Mouse (Mus musculus) urinary bladder, adult 18-20 months (tissue): Measurements from ENCODE around the gene Nfix.

Experiments used
- DNase-seq, 2 experiments: peaks; one replicate each; pipeline ENCODE4 v3.0.0; 2022; ENCODE audit warnings: low spot score in 2 of 2, mixed read lengths in 2 of 2

Gene Nfix

GRCm38 (mm10) chr8:84738715-84739400 lies 61.3 kb downstream of the Nfix start:
- DNase-seq: no peak

DNA sequence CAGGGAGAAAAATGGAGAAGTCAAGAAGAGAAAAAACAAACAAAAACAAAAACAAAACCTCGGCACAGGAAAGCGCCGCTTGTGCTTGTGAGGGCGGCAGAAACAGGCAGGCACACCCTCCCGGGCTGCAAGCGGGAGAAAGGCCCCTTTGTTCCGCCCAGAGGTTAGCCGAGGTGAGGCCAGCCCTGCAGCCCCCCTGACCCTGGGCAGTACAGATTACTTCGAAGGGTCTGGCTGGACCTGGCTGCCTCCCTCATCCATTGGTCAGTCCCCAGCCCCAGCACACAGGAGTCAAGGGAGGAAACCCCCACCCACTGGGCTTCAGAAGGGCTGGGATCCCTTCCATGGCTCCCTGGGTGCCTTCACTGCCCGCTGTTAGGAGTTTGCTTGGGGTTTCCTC lies 61.9 kb downstream of the Nfix start:
- no peak for DNase-seq

DNA sequence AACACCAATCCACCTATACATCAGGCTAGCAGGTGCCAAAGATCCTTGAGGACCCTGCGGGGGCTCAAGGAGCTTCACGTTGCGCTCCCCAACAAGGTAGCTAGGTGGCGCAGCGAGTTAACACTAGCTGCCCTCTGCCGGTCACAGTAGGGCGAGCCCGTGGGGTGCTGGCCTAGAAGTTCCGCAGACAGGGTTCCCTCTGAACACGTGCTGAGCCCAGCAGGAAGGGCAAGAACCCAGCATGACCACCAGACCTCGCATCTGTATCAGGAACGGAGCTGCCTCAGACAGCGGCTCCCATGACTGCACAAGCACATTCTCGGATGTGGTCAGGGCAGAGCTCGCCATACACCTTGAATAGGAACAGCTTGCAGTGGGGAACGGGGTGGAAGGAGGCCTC lies 62.5 kb downstream of the Nfix start:
- DNase-seq: peak; percentile 58 to 72

GRCm38 (mm10) chr8:84736521-84736920 lies 63.6 kb downstream of the Nfix start:
- DNase-seq: no peak

DNA sequence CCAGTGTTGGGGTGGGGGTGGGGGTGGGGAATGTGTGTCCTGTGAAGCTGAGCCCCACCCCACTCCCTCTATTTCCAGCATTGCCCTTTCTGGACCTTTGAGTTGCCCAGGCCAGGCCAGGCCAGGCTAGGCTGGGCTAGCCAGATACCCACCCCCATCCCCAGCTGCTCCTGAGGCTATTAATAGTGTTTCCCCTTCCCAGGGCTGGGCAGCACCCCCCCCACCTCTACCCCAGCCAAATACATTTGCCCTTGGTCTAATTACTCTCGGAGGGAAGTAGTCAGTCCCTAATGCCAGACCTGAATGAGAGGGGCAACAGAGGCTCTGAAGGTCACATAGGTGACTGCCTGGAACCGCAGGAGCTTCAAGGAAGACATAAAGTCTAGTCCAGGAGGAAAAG lies 64.5 kb downstream of the Nfix start:
- no peak for DNase-seq

DNA sequence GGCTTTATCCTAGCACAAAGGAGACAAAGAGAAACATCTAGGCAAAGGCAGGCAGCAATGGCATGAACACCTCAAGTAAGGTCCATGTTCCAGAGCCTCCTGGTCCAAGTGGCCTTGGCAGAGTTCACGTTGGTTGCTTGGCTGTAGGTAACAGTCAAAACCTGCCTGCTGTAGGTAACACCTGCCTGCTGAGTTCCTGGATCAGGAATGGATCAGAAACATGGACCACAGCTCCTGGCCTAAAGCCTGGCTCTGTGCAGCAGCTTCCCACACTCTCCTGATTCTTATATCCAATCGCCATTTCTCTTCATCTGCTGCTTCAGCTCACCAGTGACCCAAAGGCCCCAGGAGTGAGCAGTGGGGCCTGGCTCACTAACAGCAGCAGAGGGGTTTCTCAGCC lies 65.5 kb downstream of the Nfix start:
- no peak for DNase-seq

GRCm38 (mm10) chr8:84733959-84734358 lies 66.2 kb downstream of the Nfix start:
- DNase-seq: no peak

DNA sequence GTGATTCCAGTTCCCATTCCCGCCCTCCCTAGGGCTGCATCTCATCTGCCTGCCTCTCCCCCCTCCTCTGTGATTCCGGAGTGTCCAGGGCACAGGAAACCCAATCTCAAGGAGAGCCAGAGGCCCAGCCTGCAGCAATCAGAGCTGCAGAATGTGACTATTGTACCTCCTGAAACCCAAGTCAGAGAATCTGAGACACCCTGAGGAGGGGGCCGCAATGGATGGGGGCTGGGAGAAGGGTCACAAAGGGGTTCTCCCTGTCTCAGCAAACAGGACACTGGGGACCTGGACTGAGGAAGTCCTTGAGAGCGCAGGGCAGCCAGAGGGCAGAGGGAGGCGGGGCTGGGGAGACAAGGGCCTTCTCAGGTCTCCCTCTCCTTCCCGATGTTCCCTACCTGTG lies 67.1 kb downstream of the Nfix start:
- DNase-seq: no peak

DNA sequence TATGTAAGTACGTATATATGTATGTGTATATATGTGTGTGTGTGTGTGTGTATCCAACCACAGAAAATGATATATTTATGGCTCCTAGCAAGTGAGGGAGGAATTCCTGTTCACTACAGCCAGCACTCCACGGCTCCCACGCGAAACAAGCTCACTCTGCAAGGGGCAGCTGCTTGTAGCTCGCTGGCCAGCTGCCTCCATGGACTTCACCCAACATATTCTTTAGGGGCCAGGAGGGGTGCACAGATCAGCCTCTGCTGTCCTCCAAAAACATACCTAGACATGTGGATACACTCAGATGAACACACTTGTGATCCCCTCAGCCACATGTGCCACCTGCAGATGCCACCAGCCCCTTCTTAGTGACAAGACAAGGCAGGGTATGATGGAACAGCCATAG lies 67.6 kb downstream of the Nfix start:
- DNase-seq: no peak

- no peak for DNase-seq
Measured at GRCm38 (mm10) chr8:84731371-84732177, 68.6 kb downstream of the Nfix start.

GRCm38 (mm10) chr8:84730541-84731370 lies 69.4 kb downstream of the Nfix start:
- DNase-seq: no peak

GRCm38 (mm10) chr8:84729921-84730362 lies 70.2 kb downstream of the Nfix start:
- DNase-seq: no peak

GRCm38 (mm10) chr8:84728474-84728873 lies 71.7 kb downstream of the Nfix start:
- DNase-seq: no peak

DNA sequence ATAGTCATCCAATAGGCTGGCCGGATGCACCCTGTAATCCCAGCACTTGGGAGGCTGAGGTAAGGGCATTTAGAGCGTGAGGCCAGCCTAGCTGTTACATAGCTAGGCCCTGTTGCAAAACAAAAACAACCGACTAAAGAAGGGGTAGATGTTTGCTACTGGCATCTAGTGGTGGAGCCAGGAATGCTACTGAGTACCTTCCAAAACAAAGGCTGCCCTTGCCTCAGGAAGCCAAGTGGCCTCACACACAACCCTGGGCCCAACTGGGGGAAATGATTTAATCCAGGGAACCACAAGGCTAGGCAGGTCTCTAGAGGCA lies 74.2 kb downstream of the Nfix start:
- no peak for DNase-seq

DNA sequence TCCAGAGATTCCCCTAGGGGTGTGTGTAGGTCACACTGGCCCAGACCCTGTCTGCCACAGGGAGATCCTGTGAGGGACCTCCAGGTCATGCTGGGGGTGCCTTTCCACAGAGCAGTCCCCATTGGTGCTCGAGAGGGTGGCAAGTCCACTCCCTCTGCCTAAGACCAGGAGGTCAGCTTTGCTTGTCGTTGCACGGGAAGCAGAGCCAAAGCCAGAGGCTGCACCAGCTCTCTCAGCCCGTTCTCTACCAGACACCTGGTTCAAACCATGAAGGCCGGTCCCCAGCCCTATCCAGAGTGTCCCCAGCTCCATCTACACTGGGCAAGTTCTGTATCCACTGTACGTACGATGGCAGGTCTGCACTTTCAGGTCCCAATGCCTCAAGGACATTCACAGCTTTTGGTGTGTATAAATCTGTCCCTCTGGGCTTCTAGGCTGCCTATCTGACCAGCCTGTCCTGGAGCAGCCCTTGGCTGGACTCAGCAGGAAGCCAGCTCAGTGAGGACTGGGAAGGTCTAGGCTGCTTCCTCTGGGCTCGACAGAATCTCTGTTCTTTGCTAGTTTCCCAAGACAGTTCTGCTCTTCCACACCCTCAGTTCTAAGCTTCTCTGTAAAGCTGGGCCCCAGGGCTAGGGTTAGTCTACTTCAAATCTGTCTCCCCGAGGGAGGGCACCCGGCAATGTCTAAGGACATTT lies 74.8 kb downstream of the Nfix start:
- no peak for DNase-seq

GRCm38 (mm10) chr8:84724683-84725082 lies 75.5 kb downstream of the Nfix start:
- no peak for DNase-seq

- no peak for DNase-seq
Measured at GRCm38 (mm10) chr8:84723571-84723900, 76.6 kb downstream of the Nfix start.

GRCm38 (mm10) chr8:84722850-84723570 lies 77.1 kb downstream of the Nfix start, which contains the start of gene G430095P16Rik:
Gene G430095P16Rik, plus strand, starts transcription at chr8:84723007.
- peak; percentile 75 to 85 for DNase-seq

DNA sequence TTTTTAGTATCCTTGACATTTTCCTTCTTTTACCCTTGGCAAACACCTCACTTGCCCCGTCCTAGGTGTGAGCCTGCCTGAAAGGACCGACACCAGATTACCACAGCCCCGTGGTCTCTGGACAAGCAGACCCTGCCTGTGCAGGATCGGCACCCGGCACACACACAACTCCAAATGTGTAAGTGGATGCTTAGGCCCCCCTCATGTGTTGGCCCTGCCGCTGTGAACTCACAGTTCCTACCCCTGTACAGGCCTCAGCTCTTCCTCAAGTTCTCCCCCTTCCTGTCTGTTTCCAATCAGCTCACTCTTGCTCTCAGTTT lies 77.7 kb downstream of the Nfix start:
- no peak for DNase-seq

GRCm38 (mm10) chr8:84718959-84719690 lies 81.0 kb downstream of the Nfix start:
- DNase-seq: no peak

DNA sequence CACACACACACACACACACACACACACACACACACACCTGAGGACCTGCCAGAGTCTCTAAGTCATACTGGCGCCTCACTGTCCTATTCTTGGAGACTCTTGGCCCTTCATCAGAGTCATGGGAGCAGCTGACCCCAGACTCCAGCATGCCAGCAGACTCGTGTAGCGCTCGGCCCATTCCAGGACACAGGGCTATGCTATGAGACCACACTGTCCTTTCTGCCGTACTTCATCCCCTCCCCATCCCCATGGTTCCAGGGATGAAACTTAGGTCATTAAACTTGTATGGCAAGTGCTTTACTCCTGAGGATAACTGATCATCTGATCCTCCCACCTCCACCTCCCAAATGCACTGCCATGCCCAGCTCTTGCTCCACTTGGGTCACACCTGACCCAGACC lies 81.7 kb downstream of the Nfix start:
- DNase-seq: no peak
